Mouse (Mus musculus) stomach, postnatal 0 days (tissue): ENCODE results near the gene Uvrag.

Source experiments
- CTCF ChIP-seq: IDR thresholded peaks from 2 replicates; pipeline ENCODE4 v1.5.1; 2016; ENCODE audit warnings: antibody characterized with exemption, low read depth, mild to moderate bottlenecking, moderate library complexity
- EP300 ChIP-seq: optimal IDR thresholded peaks from 2 replicates; pipeline ENCODE3; 2016; ENCODE audit warnings: antibody characterized with exemption

DNA sequence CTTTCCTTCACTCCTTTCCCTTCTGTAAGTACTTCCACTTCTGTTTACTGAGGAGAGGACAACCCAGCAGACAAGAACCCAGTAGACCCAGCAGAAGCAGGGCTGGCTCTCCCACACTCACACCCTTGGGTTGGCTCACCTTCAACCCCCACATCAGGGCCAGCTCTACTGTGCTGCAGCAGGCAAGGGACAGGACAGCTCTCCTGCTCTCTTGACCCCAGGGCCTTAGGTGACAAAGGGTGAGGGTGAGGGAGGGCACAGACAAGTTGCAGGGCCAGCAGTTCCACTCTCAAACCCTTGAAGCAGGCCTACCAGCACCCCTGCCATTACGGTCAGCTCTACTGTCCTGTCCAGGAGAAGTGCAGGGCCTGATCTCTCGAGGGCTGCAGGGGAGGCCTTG, 155.0 kb downstream of the Uvrag start:
- no peak for TF ChIP-seq EP300
- TF ChIP-seq CTCF, result no peak
